Mouse (Mus musculus) gonadal fat pad, adult 2 months (tissue): ENCODE data around the gene Endod1. TPM values are rescaled to one million over a fixed set of nuclear protein-coding genes. Genes with fewer than 3 reads are reported as not detected.

Experiments used
- DNase-seq: peaks from one replicate; pipeline ENCODE4 v3.0.0-alpha.2; 2012; ENCODE audit warnings: low read depth
- polyA plus RNA-seq: library from polyadenylated mRNA; depleted of rRNA; stranded (reverse); fragments of >200 nt; gene quantifications from 2 replicates; pipeline ENCODE4 v1.2.3, GENCODE M21; 2012; rRNA removed

Gene Endod1
- polyA plus RNA-seq, 1 experiment: 67.7 TPM

- DNase-seq: no peak
Observed at GRCm38 (mm10) chr9:14316618-14317017, 64.7 kb downstream of the Endod1 start.

GRCm38 (mm10) chr9:14314477-14314876, 66.8 kb downstream of the Endod1 start:
- DNase-seq: peak; percentile 45

- peak; percentile 63 for DNase-seq
Observed at GRCm38 (mm10) chr9:14313968-14314367, 67.3 kb downstream of the Endod1 start.

GRCm38 (mm10) chr9:14307341-14307740, 74.0 kb downstream of the Endod1 start:
- no peak for DNase-seq

GRCm38 (mm10) chr9:14304262-14304968, 76.9 kb downstream of the Endod1 start:
- no peak for DNase-seq

Other genes starting within 250 kb of the Endod1 start
- 7.4 and 12.3 TPM in 2 replicates for gene Sesn3, start 106.4 kb downstream of the Endod1 start, polyA plus RNA-seq
- 0.49 and 0.55 TPM in 2 replicates for gene Kdm4d, start 119.0 kb upstream of the Endod1 start, polyA plus RNA-seq
- 19.1 and 19.2 TPM in 2 replicates for gene Cwc15, start 119.1 kb upstream of the Endod1 start, polyA plus RNA-seq